Mouse (Mus musculus) neural tube, embryonic 11.5 days (tissue): ENCODE measurements at regions not wholly inside any gene's neighbourhood (a gene's known extent, or its start where the extent isn't known, plus 50 kb on each side); places are given as distances from the start of the nearest gene placed in this dataset.

ENCODE experiments used
- ATAC-seq: fragments of 200-750 bp; cut with Nextera tagmentation; 2 replicates; pipeline ENCODE4 v1.8.0; 2017; ENCODE audit warnings: moderate number of reproducible peaks, mild to moderate bottlenecking, moderate TSS enrichment, moderate library complexity; ENCODE audit not compliant: insufficient read depth, low FRiP score, low TSS enrichment
- DNase-seq: peaks from one replicate; pipeline ENCODE4 v3.0.0-alpha.2; 2015; ENCODE audit warnings: low spot score
- H3K27ac ChIP-seq: fragments of 300-500 bp; sonication (generic); 2 replicates; pipeline ENCODE4 v1.5.1; 2014; ENCODE audit warnings: low read depth, mild to moderate bottlenecking, low read length
- H3K27me3 ChIP-seq: fragments of 300-500 bp; sonication (generic); 2 replicates; pipeline ENCODE4 v1.6.1; 2014; ENCODE audit warnings: mild to moderate bottlenecking, low read length, mixed read lengths; ENCODE audit not compliant: control insufficient read depth, insufficient read depth
- H3K36me3 ChIP-seq: fragments of 300-500 bp; sonication (generic); 2 replicates; pipeline ENCODE4 v1.6.1; 2014; ENCODE audit warnings: mild to moderate bottlenecking, low read length, moderate library complexity, mixed read lengths; ENCODE audit not compliant: control insufficient read depth, insufficient read depth
- H3K4me1 ChIP-seq: fragments of 300-500 bp; sonication (generic); 2 replicates; pipeline ENCODE4 v1.6.1; 2014; ENCODE audit warnings: low read length, mixed read lengths; ENCODE audit not compliant: control insufficient read depth, insufficient read depth
- H3K4me2 ChIP-seq: fragments of 300-500 bp; sonication (generic); 2 replicates; pipeline ENCODE4 v1.6.1; 2014; ENCODE audit warnings: low read depth, mild to moderate bottlenecking, moderate library complexity
- H3K4me3 ChIP-seq: fragments of 300-500 bp; sonication (generic); 2 replicates; pipeline ENCODE4 v1.5.1; 2014; ENCODE audit warnings: low read depth, low read length
- H3K9ac ChIP-seq: fragments of 300-500 bp; sonication (generic); 2 replicates; pipeline ENCODE4 v1.6.1; 2014; ENCODE audit warnings: mild to moderate bottlenecking, low read length
- H3K9me3 ChIP-seq: fragments of 300-500 bp; sonication (generic); 2 replicates; pipeline ENCODE4 v1.6.1; 2016; ENCODE audit warnings: low read length; ENCODE audit not compliant: control insufficient read depth
- WGBS: fragments of 180-500 bp; shearing (Covaris S2); extraction: QIAGEN DNeasy Blood & Tissue Kit; methylation state at CpG from one replicate; pipeline ENCODE4 v1.1.7; 2014; 5-methylcytosine and 5-hydroxymethylcytosine counted together

DNA sequence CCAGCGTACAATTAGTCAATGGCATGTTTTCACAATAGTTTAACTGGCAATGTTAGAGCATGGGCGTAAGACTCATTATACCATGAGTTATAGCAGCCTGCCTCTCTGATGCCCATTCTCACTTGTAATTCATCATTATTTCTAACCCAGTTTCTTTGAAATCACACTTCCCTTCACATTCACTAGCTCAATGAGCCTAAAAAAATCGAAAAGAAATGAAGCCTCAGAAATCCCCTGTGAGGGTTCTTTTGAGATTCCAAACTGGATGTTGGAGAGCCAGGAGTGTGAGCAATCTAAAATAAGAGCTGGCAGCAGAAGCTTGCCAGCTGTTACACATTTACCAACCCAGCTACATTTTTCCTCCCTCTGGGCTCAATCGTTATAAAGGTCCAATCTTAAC is 93.9 kb upstream of the Cav2 start:
- no peaks in the 10 kb centered on the region for H3K9me3 ChIP-seq
- 0 out of 2 replicates have a peak, but pooled peaks cover 2% of the 10 kb centered on the region for H3K4me1 ChIP-seq
- no peaks in the 10 kb centered on the region for H3K27me3 ChIP-seq
- ATAC-seq: no peak
- no peak overlapping the region for H3K27ac ChIP-seq
- no peak overlapping the region for H3K9ac ChIP-seq
- WGBS: 54% methylated on average over 4 of the region's 4 CpGs
- no peak for DNase-seq
- H3K36me3 ChIP-seq: no peaks in the 10 kb centered on the region
- H3K4me2 ChIP-seq: no peak overlapping the region
- H3K4me3 ChIP-seq: no peak overlapping the region

DNA sequence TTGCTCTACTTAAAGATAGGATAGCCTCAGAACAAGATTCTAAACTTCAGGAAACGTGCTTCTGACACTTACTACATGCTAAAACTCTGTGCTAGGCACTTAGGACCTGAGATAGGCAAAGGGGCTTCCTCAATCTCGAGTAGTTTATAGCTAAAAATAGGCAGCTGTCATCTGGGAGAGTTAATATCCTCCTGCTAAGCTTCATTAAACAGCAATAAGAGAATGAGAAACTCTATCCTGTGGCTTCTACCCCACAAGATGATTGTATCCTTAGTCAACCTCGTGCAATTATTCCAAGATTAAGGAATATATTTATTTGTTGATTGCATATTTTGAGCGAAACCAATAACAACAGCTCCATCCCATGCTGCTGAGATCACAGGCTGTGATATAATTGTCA is 85.4 kb upstream of the Cav2 start:
- DNase-seq: no peak
- no peaks in the 10 kb centered on the region for H3K27me3 ChIP-seq
- no peaks in the 10 kb centered on the region for H3K4me1 ChIP-seq
- no peaks in the 10 kb centered on the region for H3K36me3 ChIP-seq
- H3K27ac ChIP-seq: no peak overlapping the region
- H3K4me2 ChIP-seq: no peak overlapping the region
- H3K9me3 ChIP-seq: no peaks in the 10 kb centered on the region
- H3K4me3 ChIP-seq: no peak overlapping the region
- no peak overlapping the region for H3K9ac ChIP-seq
- WGBS: 65% methylated on average over 4 of the region's 4 CpGs
- ATAC-seq: no peak

DNA sequence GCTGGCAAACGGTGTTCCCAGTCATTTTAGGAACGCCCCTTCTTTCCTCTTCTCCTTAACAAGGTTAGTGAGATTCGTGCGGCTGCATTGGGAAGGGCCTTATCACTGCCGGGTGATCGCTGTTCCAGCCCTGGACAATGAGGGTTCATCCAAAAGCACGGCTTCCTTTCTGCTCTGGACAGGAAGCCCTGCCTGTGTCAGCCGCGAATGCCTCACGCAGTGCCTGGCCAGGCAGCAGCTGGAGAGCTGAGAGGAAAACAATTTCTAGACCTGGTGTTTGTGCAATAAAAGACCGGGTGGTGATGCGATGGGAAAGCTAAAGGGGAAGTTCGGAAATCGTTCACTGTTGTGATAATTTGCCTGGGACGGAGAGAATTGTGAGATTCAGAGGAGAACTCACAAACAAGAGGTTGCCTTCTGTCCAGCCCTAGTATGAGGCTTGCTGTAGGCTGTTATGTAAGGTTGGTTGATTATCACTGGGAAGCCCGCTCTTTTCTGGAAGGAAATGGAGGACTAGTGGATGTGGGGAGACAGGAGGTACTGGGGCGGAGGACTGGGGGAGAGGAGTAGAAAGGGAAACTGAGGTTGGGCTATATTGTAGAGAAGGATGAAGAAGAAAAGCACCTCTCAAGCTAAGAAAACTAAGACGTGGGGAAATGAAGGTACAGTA is 83.1 kb upstream of the Cav2 start:
- no peak overlapping the region for H3K27ac ChIP-seq
- H3K9ac ChIP-seq: no peak overlapping the region
- no peaks in the 10 kb centered on the region for H3K27me3 ChIP-seq
- ATAC-seq (no peak), DNase-seq (no peak)
- 72% methylated on average over 18 of the region's 18 CpGs for WGBS
- no peaks in the 10 kb centered on the region for H3K9me3 ChIP-seq
- no peaks in the 10 kb centered on the region for H3K36me3 ChIP-seq
- no peak overlapping the region for H3K4me2 ChIP-seq
- no peak overlapping the region for H3K4me3 ChIP-seq
- H3K4me1 ChIP-seq: no peaks in the 10 kb centered on the region

DNA sequence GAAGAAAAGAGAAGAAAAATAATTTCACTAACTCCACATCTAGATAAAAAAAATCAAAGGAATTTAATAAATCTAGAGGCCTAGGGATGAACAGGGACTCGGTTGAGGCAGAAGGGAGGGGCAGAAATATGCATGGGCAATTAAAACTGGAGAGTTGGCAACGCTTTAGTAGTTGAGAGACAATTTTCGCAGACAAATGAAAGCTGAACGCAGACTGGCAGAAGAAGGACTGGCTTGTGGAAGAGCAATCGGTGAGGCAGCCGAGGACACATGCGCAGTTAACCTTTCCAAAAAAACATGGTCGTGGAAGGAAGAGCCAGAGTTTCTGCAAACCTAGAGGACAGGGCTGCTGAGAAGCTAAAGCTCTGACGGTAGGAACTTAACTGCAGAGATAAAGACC is 82.1 kb upstream of the Cav2 start:
- no peak for DNase-seq
- Histone ChIP-seq H3K4me3 (no peak overlapping the region), H3K27ac (no peak overlapping the region), H3K4me1 (no peaks in the 10 kb centered on the region), H3K4me2 (no peak overlapping the region), H3K36me3 (no peaks in the 10 kb centered on the region), H3K9ac (no peak overlapping the region), H3K9me3 (no peaks in the 10 kb centered on the region), H3K27me3 (no peaks in the 10 kb centered on the region)
- 79% methylated on average over 9 of the region's 9 CpGs for WGBS
- ATAC-seq: no peak

DNA sequence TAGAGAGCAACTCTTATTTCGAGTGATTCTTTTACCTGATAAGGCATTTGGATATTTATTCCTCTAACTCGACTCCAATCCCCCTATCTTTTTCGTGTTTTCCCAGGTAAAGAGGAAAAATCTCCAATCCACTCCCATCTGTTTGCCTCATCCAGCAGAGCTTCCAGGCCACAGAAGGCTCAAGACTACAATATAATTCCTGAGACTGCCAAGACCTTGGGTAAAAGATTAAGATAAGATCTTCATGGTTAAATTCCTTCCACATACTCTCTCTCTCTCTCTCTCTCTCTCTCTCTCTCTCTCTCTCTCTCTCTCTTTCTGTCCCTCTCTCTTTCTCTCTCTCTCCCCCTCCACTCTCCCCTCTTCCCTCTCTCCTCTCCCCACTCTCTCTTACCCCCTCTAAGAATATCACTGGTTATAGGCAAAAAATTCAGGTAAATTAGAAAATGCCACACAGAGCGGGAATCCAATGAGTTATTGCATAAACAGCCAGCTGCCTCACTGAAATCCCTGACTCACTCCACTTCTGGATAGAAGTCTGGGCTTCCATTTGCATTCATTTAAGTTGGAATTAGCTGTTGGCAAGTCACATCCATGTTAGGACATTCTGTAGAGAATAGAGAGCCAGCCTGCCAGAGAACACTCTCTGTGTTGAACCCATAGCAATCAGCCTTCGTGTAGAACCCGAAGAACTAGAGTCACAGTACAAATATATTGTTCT is 78.9 kb upstream of the Cav2 start:
- no peaks in the 10 kb centered on the region for H3K9me3 ChIP-seq
- no peak overlapping the region for H3K27ac ChIP-seq
- no peaks in the 10 kb centered on the region for H3K36me3 ChIP-seq
- H3K4me1 ChIP-seq: no peaks in the 10 kb centered on the region
- ATAC-seq (no peak), DNase-seq (no peak)
- no peak overlapping the region for H3K4me3 ChIP-seq
- H3K27me3 ChIP-seq: no peaks in the 10 kb centered on the region
- WGBS: 84% methylated on average over 6 of the region's 6 CpGs
- no peak overlapping the region for H3K9ac ChIP-seq
- H3K4me2 ChIP-seq: no peak overlapping the region

DNA sequence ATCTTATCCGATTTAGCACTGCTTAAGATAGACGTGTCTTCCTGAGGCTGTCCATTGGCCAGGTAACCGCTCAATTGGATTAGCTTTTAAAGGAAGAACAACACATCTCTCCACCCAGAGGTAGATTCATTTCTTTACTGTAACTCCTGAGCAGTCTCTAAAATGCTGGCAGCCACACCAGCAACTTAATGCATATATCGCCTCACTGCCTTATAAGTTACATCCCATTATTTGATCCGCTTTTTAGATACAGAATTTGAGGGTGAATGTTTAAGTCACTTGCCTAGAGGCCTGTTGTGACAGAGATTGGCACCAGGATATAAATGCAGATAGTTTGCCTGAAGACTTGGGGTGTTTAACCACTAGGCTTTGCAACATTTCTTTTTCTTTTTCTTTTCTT is 77.7 kb upstream of the Cav2 start:
- 93% methylated on average over 5 of the region's 5 CpGs for WGBS
- Histone ChIP-seq H3K9ac (no peak overlapping the region), H3K27ac (no peak overlapping the region), H3K4me2 (no peak overlapping the region), H3K4me3 (no peak overlapping the region), H3K4me1 (no peaks in the 10 kb centered on the region), H3K9me3 (no peaks in the 10 kb centered on the region), H3K36me3 (no peaks in the 10 kb centered on the region), H3K27me3 (no peaks in the 10 kb centered on the region)
- no peak for ATAC-seq
- DNase-seq: no peak

DNA sequence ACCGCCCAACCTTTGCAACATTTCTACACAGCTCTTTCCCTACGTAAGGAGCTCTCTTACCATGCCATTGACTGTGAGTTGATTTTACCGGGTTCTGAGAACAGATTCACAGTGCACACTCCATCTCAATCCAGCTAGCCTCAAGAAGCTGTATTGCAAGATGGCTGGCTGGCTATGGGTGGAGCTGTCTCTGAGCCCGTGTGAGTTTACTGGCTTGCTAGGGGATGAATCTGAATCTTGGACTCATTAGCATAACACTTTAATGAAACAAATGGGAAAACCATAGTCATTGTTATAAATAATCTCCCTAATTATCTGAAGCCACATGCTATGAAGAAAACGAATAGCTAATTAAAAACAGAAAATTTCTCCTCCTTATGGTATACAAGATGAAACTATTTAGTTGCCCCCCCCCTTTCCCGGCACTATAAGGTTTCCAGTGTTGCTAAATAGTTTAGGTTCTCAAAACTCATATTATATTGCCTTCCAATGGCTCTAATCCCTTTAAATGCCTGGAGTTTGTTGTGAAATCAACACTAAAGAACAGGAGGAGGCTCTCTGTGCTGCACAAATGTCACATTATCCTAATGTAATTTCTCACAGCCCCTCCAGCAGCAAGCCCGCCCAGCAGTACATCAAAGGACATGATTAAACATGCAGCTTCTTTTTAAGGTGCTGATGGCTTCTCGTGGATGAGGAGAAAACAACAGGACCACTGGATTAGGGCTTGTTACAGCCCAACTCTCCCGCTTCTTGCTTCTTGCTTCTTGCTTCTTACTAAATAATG is 76.9 kb upstream of the Cav2 start:
- no peak overlapping the region for H3K9ac ChIP-seq
- WGBS: 62% methylated on average over 9 of the region's 9 CpGs
- no peak for ATAC-seq
- H3K27me3 ChIP-seq: no peaks in the 10 kb centered on the region
- no peak overlapping the region for H3K4me3 ChIP-seq
- DNase-seq: no peak
- no peaks in the 10 kb centered on the region for H3K4me1 ChIP-seq
- no peak overlapping the region for H3K4me2 ChIP-seq
- H3K27ac ChIP-seq: no peak overlapping the region
- no peaks in the 10 kb centered on the region for H3K36me3 ChIP-seq
- no peaks in the 10 kb centered on the region for H3K9me3 ChIP-seq

DNA sequence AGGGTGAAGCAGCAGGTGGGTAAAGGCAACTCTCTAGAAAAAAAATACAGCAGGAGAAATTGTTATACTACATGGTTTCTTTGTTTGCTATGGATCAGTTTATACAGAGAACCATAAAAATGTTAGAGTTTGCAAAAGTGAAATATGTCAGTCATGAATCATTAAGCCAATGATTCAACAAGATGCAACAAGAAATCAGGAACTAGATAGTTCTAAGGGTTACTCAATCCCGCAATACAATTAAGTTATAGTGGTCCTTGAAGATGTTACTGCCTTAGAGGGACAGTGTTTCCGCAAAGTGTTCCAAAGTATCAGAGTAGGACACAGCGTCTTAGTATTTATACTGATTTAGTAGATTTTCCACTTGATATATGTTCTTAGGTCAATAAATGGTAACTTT is 74.1 kb upstream of the Cav2 start:
- no peak overlapping the region for H3K4me3 ChIP-seq
- no peak overlapping the region for H3K27ac ChIP-seq
- WGBS: 97% methylated on average over 3 of the region's 3 CpGs
- no peak overlapping the region for H3K9ac ChIP-seq
- H3K27me3 ChIP-seq: no peaks in the 10 kb centered on the region
- no peaks in the 10 kb centered on the region for H3K36me3 ChIP-seq
- no peaks in the 10 kb centered on the region for H3K9me3 ChIP-seq
- no peaks in the 10 kb centered on the region; the same call in 1 of the 2 replicates for H3K4me1 ChIP-seq
- DNase-seq (no peak), ATAC-seq (no peak)
- H3K4me2 ChIP-seq: no peak overlapping the region
